Mouse (Mus musculus) hindbrain, postnatal 0 days (tissue): ENCODE measurements around the gene Rap2c. TPM values are rescaled to one million over a fixed set of nuclear protein-coding genes. Genes with fewer than 3 reads are reported as not detected.

ENCODE experiments used
- ATAC-seq: fragments of 200-750 bp; cut with Nextera tagmentation; 2 replicates; pipeline ENCODE4 v1.8.0; 2017; ENCODE audit warnings: mild to moderate bottlenecking, moderate TSS enrichment, moderate library complexity
- DNase-seq: peaks from one replicate; pipeline ENCODE4 v3.0.0-alpha.2; 2015; ENCODE audit warnings: low spot score
- H3K27ac ChIP-seq: fragments of 300-500 bp; sonication (generic); 2 replicates; pipeline ENCODE4 v1.5.1; 2014; ENCODE audit warnings: mild to moderate bottlenecking
- H3K27me3 ChIP-seq: fragments of 300-500 bp; sonication (generic); 2 replicates; pipeline ENCODE4 v1.6.1; 2014; ENCODE audit warnings: low read length, mixed read lengths; ENCODE audit not compliant: insufficient read depth
- H3K36me3 ChIP-seq: fragments of 300-500 bp; sonication (generic); 2 replicates; pipeline ENCODE4 v1.6.1; 2014; ENCODE audit warnings: low read length, mixed read lengths; ENCODE audit not compliant: insufficient read depth
- H3K4me1 ChIP-seq: fragments of 300-500 bp; sonication (generic); 2 replicates; pipeline ENCODE4 v1.6.1; 2014; ENCODE audit warnings: antibody characterized with exemption, low read length, mixed read lengths; ENCODE audit not compliant: insufficient read depth
- H3K4me2 ChIP-seq: fragments of 300-500 bp; sonication (generic); 2 replicates; pipeline ENCODE4 v1.6.1; 2014; ENCODE audit warnings: low read depth, mild to moderate bottlenecking, low read length, moderate library complexity, mixed read lengths
- H3K4me3 ChIP-seq: fragments of 300-500 bp; sonication (generic); 2 replicates; pipeline ENCODE4 v1.5.1; 2014; ENCODE audit warnings: low read length
- H3K9ac ChIP-seq: fragments of 300-500 bp; sonication (generic); replicated peaks from 2 replicates; pipeline ENCODE4 v1.6.1; 2014; ENCODE audit warnings: mild to moderate bottlenecking, low read length, moderate library complexity, mixed read lengths
- H3K9me3 ChIP-seq: fragments of 300-500 bp; sonication (generic); 2 replicates; pipeline ENCODE4 v1.6.1; 2016; ENCODE audit warnings: low read length, mixed read lengths
- CTCF ChIP-seq: IDR thresholded peaks from 2 replicates; pipeline ENCODE4 v1.5.1; 2016; ENCODE audit warnings: antibody characterized with exemption, control low read depth, low read depth
- WGBS: fragments of 180-500 bp; shearing (Covaris S2); extraction: QIAGEN DNeasy Blood & Tissue Kit; methylation state at CpG from one replicate; pipeline ENCODE4 v1.1.7; 2014; 5-methylcytosine and 5-hydroxymethylcytosine counted together
- polyA plus RNA-seq: library from polyadenylated mRNA; unstranded; fragments of >200 nt; fragmentation: Nextera tagmentation; extraction: Ambion mirVana; gene quantifications from 2 replicates; pipeline ENCODE4 v1.2.1, GENCODE M21; 2015
- total RNA-seq: library from RNA; depleted of rRNA; stranded (reverse); fragments of >200 nt; gene quantifications from 2 replicates; pipeline ENCODE4 v1.2.3, GENCODE M21; 2014

Rap2c gene
- total and polyA plus RNA-seq, 2 experiments from 2014 or later: 10.1 to 15.8 TPM

DNA sequence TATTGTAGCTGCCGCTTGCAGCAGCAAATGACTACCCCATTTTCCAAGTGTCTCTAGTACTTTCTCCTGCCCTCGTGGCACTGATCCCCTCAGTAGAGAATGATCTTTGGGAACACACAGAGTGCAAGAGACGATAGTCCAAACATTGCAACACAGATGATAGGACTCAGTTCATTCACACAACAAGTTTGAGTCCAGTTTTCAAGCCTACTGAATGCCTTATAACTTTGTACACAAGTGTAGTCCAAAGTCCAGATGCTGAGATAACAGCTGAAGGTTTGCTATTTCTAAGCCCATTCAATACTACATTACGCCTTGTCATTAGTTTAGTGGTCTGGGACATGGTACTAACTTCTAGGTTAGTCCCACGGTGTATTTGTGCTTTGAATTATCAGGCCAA lies 40.5 kb upstream of the Rap2c start:
- no peaks in the 10 kb centered on the region for H3K27me3 ChIP-seq
- DNase-seq (no peak), ATAC-seq (no peak)
- 84% methylated on average over 5 of the region's 5 CpGs for WGBS
- no peak overlapping the region for H3K4me3 ChIP-seq
- no peak overlapping the region for H3K9ac ChIP-seq
- H3K36me3 ChIP-seq: no peaks in the 10 kb centered on the region
- no peak overlapping the region for H3K27ac ChIP-seq
- H3K4me2 ChIP-seq: no peak overlapping the region
- TF ChIP-seq CTCF: no peak
- no peaks in the 10 kb centered on the region for H3K9me3 ChIP-seq
- H3K4me1 ChIP-seq: no peaks in the 10 kb centered on the region

DNA sequence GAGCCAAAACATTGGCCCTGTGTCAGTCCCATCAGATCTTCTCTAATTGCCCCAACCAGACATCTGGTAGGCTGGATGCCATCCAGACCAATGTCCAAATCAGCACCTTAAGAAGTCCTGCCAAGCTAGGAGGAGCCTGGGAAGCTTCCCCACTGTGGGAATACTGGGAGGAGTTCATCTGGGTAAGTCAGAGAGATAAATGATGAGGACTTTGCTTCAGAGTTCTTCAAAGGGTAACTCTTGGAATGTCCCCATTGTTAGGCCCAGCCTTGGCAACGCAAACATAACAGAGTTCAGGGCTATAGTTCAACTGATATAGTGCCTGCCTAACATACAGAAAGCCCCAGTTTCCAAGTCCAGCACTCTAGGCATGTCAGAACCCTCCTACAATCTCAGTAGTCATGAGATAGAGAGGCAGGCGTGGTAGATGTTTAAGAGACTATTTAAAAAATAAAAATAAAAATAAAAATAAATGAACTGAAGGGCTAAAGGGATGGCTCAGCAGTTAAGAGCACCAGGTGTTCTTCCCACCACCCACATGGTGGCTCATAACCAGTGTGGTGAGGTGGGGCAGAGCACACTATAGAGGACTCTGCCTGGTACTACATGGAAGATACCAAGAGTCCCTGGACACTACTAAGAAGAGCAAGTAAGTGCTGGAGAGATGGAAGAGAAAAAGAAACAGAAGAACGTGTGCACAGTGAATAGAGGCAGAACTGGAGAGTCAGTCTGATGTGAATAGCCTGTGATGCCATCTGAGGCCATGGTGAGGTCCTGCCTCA lies 34.1 kb upstream of the Rap2c start:
- Histone ChIP-seq H3K36me3 (no peaks in the 10 kb centered on the region), H3K4me3 (no peak overlapping the region), H3K27ac (no peak overlapping the region), H3K9me3 (no peaks in the 10 kb centered on the region), H3K27me3 (no peaks in the 10 kb centered on the region), H3K4me1 (no peaks in the 10 kb centered on the region), H3K4me2 (no peak overlapping the region), H3K9ac (no peak overlapping the region)
- TF ChIP-seq CTCF: no peak
- DNase-seq (no peak), ATAC-seq (no peak)
- WGBS: 75% methylated on average over 3 of the region's 3 CpGs

DNA sequence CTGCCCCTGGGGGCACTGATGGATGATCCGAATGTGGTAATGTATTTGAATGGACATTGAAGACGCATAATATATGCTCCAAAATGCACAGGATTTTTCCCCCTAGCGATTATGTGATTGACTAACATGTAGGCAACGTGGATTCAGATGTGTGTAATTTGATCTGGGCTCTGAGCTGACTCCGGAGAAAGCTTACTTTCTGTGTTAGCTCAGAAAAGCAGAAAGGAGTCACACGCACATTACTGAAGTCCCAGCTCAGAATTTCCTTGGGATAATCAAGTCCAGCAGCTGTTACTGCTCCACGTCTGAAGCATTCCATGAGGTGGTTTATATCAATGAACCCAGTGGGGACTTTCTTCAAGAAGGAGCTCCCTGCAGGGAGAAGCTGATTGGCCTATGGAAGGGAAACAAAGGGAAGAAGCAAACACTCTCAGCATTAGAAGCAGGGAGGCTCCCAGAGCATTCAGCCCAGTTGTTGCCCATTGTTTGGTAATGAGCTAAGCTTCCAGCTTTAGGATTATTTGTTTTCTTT lies 17.9 kb upstream of the Rap2c start:
- Histone ChIP-seq H3K9me3 (no peaks in the 10 kb centered on the region), H3K4me3 (no peak overlapping the region), H3K9ac (no peak overlapping the region), H3K27me3 (no peaks in the 10 kb centered on the region), H3K4me1 (no peaks in the 10 kb centered on the region), H3K36me3 (no peaks in the 10 kb centered on the region), H3K27ac (no peak overlapping the region), H3K4me2 (no peak overlapping the region)
- no peak for DNase-seq
- no peak for TF ChIP-seq CTCF
- 25% methylated on average over 7 of the region's 7 CpGs for WGBS
- no peak for ATAC-seq

DNA sequence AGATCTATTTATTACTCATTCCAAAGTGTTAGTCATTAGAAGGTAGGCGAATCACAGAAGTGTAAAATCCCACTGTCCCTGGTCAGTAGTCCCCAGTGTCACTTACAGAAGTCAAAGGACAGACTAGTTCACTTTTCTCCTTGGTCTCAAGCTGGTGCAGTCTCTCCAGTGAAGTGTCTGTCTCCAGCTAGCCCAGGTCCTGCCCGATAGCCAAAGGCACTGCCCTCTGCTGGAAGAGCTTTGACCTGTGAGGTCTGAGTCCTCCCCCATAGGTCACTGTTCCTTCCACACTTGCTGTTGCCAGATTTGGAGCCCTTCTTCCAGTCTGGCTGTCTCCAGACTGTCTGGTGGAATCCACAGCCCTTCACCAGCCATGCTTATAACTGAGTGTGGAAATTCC lies 2.1 kb upstream of the Rap2c start:
- DNase-seq: peak; percentile 36
- Histone ChIP-seq H3K4me1 (no peaks in the 10 kb centered on the region), H3K4me2 (no peak overlapping the region), H3K9me3 (no peaks in the 10 kb centered on the region), H3K4me3 (no peak overlapping the region), H3K27ac (no peak overlapping the region), H3K27me3 (no peaks in the 10 kb centered on the region), H3K36me3 (no peaks in the 10 kb centered on the region), H3K9ac (no peak overlapping the region)
- no peak for ATAC-seq
- 58% methylated on average over 2 of the region's 2 CpGs for WGBS
- peak; percentile 51 for TF ChIP-seq CTCF

DNA sequence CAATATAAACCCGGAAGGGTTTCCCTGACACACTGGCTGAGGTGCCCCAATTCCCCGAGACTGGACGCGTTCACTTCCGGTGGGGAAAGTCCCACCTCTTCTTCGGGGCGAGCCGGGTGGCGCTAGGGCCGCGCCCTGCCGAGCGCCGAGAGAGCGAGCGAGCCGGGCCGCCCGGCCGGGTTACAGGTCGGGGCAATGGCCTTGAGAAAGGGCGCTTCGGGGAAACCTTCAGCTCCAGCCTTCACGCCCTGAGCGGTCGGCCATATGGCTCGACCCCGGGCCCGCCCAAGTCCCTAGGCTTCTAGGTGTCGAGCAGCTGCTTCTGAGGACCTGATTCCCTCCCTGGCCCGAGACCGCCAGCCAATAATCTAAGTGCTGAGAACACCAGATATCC lies 965 bp upstream of the Rap2c start:
- TF ChIP-seq CTCF: no peak
- no peaks in the 10 kb centered on the region for H3K9me3 ChIP-seq
- H3K4me3 ChIP-seq: peak overlapping the region; percentile 53
- ATAC-seq (peak; percentile 94), DNase-seq (peak; percentile 84)
- peak overlapping the region; percentile 59 for H3K4me2 ChIP-seq
- no peaks in the 10 kb centered on the region for H3K4me1 ChIP-seq
- WGBS: 43% methylated on average over 31 of the region's 32 CpGs
- no peaks in the 10 kb centered on the region for H3K27me3 ChIP-seq
- H3K9ac ChIP-seq: peak overlapping the region; percentile 77; the same call in 1 of the 2 replicates
- no peaks in the 10 kb centered on the region for H3K36me3 ChIP-seq
- H3K27ac ChIP-seq: peak overlapping the region; percentile 88; the same call in 1 of the 2 replicates

DNA sequence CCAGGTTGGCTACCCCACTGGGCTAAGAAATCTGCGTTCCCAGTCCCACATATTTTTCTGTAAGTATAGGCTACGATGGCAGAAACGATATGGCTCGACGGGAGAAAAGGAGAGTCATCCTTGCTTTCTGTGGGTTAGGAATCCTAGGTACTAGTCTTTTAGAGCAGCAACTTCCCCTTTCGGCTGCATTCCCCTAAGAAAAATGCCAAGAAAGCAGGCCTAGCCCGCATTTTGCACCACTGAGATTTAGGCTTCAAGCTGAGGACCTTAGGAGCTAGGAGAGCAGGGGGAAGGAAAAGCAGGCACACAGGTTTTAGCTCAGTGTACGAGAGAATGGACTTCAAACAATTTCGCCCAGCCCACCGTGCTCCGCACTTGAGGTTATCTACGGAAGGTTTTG lies 892 bp downstream of the Rap2c start:
- no peak overlapping the region for H3K27ac ChIP-seq

DNA sequence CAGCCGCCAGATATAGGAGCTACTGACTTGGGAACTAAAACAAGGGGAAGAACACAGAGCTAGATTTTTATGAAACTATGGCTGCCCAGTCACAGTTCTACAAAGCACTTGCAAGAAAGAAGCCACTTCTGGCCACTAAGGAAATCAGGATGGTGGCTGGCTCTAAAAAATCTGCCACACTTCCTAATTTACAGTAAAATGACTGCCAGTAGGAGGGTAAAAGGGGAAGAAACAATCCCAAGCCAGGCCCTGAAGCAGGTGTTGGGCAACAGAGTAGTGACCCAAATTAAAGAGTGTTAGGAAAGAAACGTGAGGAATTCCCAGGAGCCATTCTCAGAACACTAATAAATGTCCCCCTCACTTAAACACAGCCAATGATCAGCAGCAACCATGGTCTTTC lies 5.5 kb downstream of the Rap2c start:
- ATAC-seq (no peak), DNase-seq (no peak)
- no peaks in the 10 kb centered on the region for H3K4me1 ChIP-seq
- no peak overlapping the region for H3K27ac ChIP-seq
- H3K27me3 ChIP-seq: no peaks in the 10 kb centered on the region
- 62% methylated on average over 2 of the region's 2 CpGs for WGBS
- no peak overlapping the region for H3K4me2 ChIP-seq
- no peaks in the 10 kb centered on the region for H3K9me3 ChIP-seq
- TF ChIP-seq CTCF: no peak
- no peaks in the 10 kb centered on the region for H3K36me3 ChIP-seq
- no peak overlapping the region for H3K9ac ChIP-seq
- no peak overlapping the region for H3K4me3 ChIP-seq

More for the DNA sequence above, 892 bp downstream of the Rap2c start:
- no peak for TF ChIP-seq CTCF
- no peaks in the 10 kb centered on the region for H3K9me3 ChIP-seq
- DNase-seq (no peak), ATAC-seq (no peak)
- H3K27me3 ChIP-seq: no peaks in the 10 kb centered on the region
- H3K36me3 ChIP-seq: no peaks in the 10 kb centered on the region
- no peaks in the 10 kb centered on the region for H3K4me1 ChIP-seq
- peak overlapping the region; percentile 59 for H3K4me2 ChIP-seq
- 33% methylated on average over 12 of the region's 12 CpGs for WGBS
- H3K9ac ChIP-seq: peak overlapping the region; percentile 77; the same call in 1 of the 2 replicates
- H3K4me3 ChIP-seq: peak overlapping the region; percentile 53
